Comparison of ENCODE assay signal across 11 mouse cellular contexts in genomic region chr14:54145743-54146741, GRCm38 (mm10).
A peak's percentile ranks its signal among the peaks of the same experiment; 100 is the strongest.
DNase-seq lines count a peak whose midpoint lies in the region; ATAC-seq and TF ChIP-seq lines count a peak whose summit lies in the region.
"Had no signal": no experiment of that assay in that cellular context is flagged by ENCODE, and none has a peak within 500 bp of the region (broad histone marks: within the 10 kb centered on the region; RNA-seq: fewer than 3 reads in every experiment).

No protein-coding gene starts in this region.

- TF ChIP-seq CTCF in Patski (IDR thresholded peaks at IDR 0.05), result no peak

- peak; percentile 26 for DNase-seq in limb, embryonic 11.5 days (ENCODE audit: low spot score)
- DNase-seq in limb, embryonic 10.5 days (ENCODE audit: low spot score), result no peak
- no peak for DNase-seq in Patski (ENCODE audit: low read depth, low spot score)
- DNase-seq in adrenal gland, postnatal 25 days, result no peak
- no peak for DNase-seq in gastrocnemius, postnatal 4 days (ENCODE audit: low spot score in 2 of 2)
- DNase-seq: cerebellum, adult 9-10 months; kidney, adult 9 months had no signal

- no peaks in the 10 kb centered on the region for H3K27me3 ChIP-seq in limb, embryonic 11.5 days (ENCODE audit: control insufficient read depth, insufficient read depth, low read length)
- no peaks in the 10 kb centered on the region for H3K27me3 ChIP-seq in limb, embryonic 10.5 days (ENCODE audit: low read depth, poor library complexity, severe bottlenecking)
- no peaks in the 10 kb centered on the region for H3K27me3 ChIP-seq in Patski
- no peaks in the 10 kb centered on the region for H3K27me3 ChIP-seq in forebrain, embryonic 13.5 days
- H3K27me3 ChIP-seq in midbrain, embryonic 13.5 days, result no peaks in the 10 kb centered on the region
- H3K27me3 ChIP-seq in kidney, embryonic 16.5 days (ENCODE audit: insufficient read depth, low read length), result no peaks in the 10 kb centered on the region
- H3K27me3 ChIP-seq: liver, embryonic 15.5 days had no signal

- in situ Hi-C loops in Patski (cut with MboI; ENCODE audit: low pct_unique_long_range_greater_than_20kb), result no loop called here

- H3K9me3 ChIP-seq in limb, embryonic 11.5 days (ENCODE audit: control insufficient read depth, low read length), result no peaks in the 10 kb centered on the region
- H3K9me3 ChIP-seq in limb, embryonic 10.5 days (replicated peaks), result no peaks in the 10 kb centered on the region
- no peaks in the 10 kb centered on the region for H3K9me3 ChIP-seq in forebrain, embryonic 13.5 days (replicated peaks)
- H3K9me3 ChIP-seq in midbrain, embryonic 13.5 days, result no peaks in the 10 kb centered on the region
- H3K9me3 ChIP-seq in kidney, embryonic 16.5 days (ENCODE audit: low read length), result no peaks in the 10 kb centered on the region
- H3K9me3 ChIP-seq: liver, embryonic 15.5 days had no signal

- H3K27ac ChIP-seq in limb, embryonic 11.5 days (replicated peaks; ENCODE audit: low read depth, low read length), result no peak overlapping the region
- H3K27ac ChIP-seq in limb, embryonic 10.5 days, result no peak overlapping the region
- peak overlapping the region; percentile 32; the same call in 1 of the 2 replicates for H3K27ac ChIP-seq in forebrain, embryonic 13.5 days
- H3K27ac ChIP-seq in midbrain, embryonic 13.5 days, result peak overlapping the region; percentile 65
- no peak overlapping the region for H3K27ac ChIP-seq in kidney, embryonic 16.5 days (ENCODE audit: low read length)
- H3K27ac ChIP-seq: liver, embryonic 15.5 days had no signal

- no peak overlapping the region for H3K4me2 ChIP-seq in limb, embryonic 11.5 days (ENCODE audit: low read depth, severe bottlenecking)
- H3K4me2 ChIP-seq in forebrain, embryonic 13.5 days, result no peak overlapping the region
- no peak overlapping the region for H3K4me2 ChIP-seq in midbrain, embryonic 13.5 days (replicated peaks)
- no peak overlapping the region for H3K4me2 ChIP-seq in kidney, embryonic 16.5 days (replicated peaks; ENCODE audit: low read depth, low read length)
- H3K4me2 ChIP-seq: liver, embryonic 15.5 days had no signal

- H3K36me3 ChIP-seq in limb, embryonic 11.5 days (ENCODE audit: control insufficient read depth, insufficient read depth, low read length), result no peaks in the 10 kb centered on the region
- no peaks in the 10 kb centered on the region for H3K36me3 ChIP-seq in limb, embryonic 10.5 days
- H3K36me3 ChIP-seq in forebrain, embryonic 13.5 days (ENCODE audit: poor library complexity, severe bottlenecking), result no peaks in the 10 kb centered on the region
- no peaks in the 10 kb centered on the region for H3K36me3 ChIP-seq in midbrain, embryonic 13.5 days
- no peaks in the 10 kb centered on the region for H3K36me3 ChIP-seq in kidney, embryonic 16.5 days (ENCODE audit: insufficient read depth, low read length)
- H3K36me3 ChIP-seq: liver, embryonic 15.5 days had no signal

- H3K9ac ChIP-seq in limb, embryonic 11.5 days (ENCODE audit: low read length), result no peak overlapping the region
- no peak overlapping the region for H3K9ac ChIP-seq in forebrain, embryonic 13.5 days
- no peak overlapping the region for H3K9ac ChIP-seq in midbrain, embryonic 13.5 days (replicated peaks)
- no peak overlapping the region for H3K9ac ChIP-seq in kidney, embryonic 16.5 days (replicated peaks; ENCODE audit: low read length)
- H3K9ac ChIP-seq: liver, embryonic 15.5 days had no signal

- 0 out of 2 replicates have a peak, but pooled peaks have one; percentile 21 for ATAC-seq in limb, embryonic 11.5 days (ENCODE audit: insufficient number of reproducible peaks, low FRiP score, low TSS enrichment, low read depth)
- ATAC-seq in Patski, result peak; percentile 73
- 0 out of 2 replicates have a peak, but pooled peaks have one; percentile 38 for ATAC-seq in forebrain, embryonic 13.5 days
- ATAC-seq in midbrain, embryonic 13.5 days, result peak; percentile 63
- ATAC-seq in kidney, embryonic 16.5 days (ENCODE audit: low FRiP score, low TSS enrichment), result no peak

- POLR2A ChIA-PET in Patski (lab: Charles Lee), result no interaction called here

- peaks cover 4% of the 10 kb centered on the region; the same call in 1 of the 2 replicates for H3K4me1 ChIP-seq in limb, embryonic 11.5 days (ENCODE audit: control insufficient read depth, insufficient read depth, low read length)
- peaks cover 9% of the 10 kb centered on the region for H3K4me1 ChIP-seq in limb, embryonic 10.5 days
- H3K4me1 ChIP-seq in forebrain, embryonic 13.5 days, result peaks cover 15% of the 10 kb centered on the region
- peaks cover 18% of the 10 kb centered on the region for H3K4me1 ChIP-seq in midbrain, embryonic 13.5 days (replicated peaks)
- H3K4me1 ChIP-seq in kidney, embryonic 16.5 days (ENCODE audit: insufficient read depth, low read length), result no peaks in the 10 kb centered on the region

- 38% methylated on average over 11 of the region's 11 CpGs for WGBS in limb, embryonic 11.5 days
- 46% methylated on average over 11 of the region's 11 CpGs for WGBS in limb, embryonic 10.5 days
- WGBS in forebrain, embryonic 13.5 days, result 21% methylated on average over 11 of the region's 11 CpGs
- WGBS in midbrain, embryonic 13.5 days, result 14% methylated on average over 11 of the region's 11 CpGs
- 42% methylated on average over 11 of the region's 11 CpGs for WGBS in kidney, embryonic 16.5 days

- H3K4me3 ChIP-seq in limb, embryonic 11.5 days (ENCODE audit: low read depth, low read length), result no peak overlapping the region
- no peak overlapping the region for H3K4me3 ChIP-seq in limb, embryonic 10.5 days
- H3K4me3 ChIP-seq in forebrain, embryonic 13.5 days, result no peak overlapping the region
- H3K4me3 ChIP-seq in midbrain, embryonic 13.5 days (replicated peaks), result no peak overlapping the region
- H3K4me3 ChIP-seq in kidney, embryonic 16.5 days (ENCODE audit: low read length), result no peak overlapping the region
- H3K4me3 ChIP-seq: liver, embryonic 15.5 days had no signal

- CTCF ChIA-PET in Patski (lab: Charles Lee), result interaction anchor here (0.9 to 1.6 kb wide), 7 partner anchors 9 to 83 kb away, joined by 3 to 4 read pairs (median 4); no protein-coding TSS in a partner anchor

Comparison
In these comparisons a context has a peak if more than half of its experiments do, and no peak if none do; other contexts are left out.
1. H3K27ac ChIP-seq: peak in forebrain, embryonic 13.5 days (single experiment) and midbrain, embryonic 13.5 days (single experiment); none in limb, embryonic 11.5 days (single experiment), limb, embryonic 10.5 days (single experiment) and kidney, embryonic 16.5 days (single experiment).